8 mouse cellular contexts compared by ENCODE assay signal in the genomic region with DNA sequence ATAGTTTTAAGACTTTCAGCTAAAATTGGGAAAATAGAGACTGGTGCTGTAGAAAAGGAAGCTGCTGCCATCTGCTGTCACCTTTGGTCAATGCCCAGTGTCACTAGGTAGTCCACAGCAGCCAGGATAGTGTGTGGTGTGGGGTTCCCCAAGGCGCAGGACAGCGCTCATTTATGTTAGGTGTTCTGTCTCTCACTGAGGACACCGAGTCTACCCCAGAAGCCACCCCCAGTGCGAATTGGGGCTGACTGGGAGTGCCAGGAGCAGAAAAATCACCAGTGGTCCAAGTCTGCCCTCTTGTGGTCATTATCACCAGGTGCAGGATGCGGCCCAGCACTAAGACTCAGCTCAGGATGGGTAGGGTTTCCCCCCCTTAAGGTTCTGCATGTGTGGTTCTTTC. TPM values are rescaled to one million over a fixed set of nuclear protein-coding genes. Genes with fewer than 3 reads are reported as not detected.
DNase-seq lines count a peak whose midpoint lies in the region; ATAC-seq and TF ChIP-seq lines count a peak whose summit lies in the region.

No protein-coding gene starts in this region.

- peak; percentile 76 to 77 for DNase-seq in B cell, adult 2 months
- DNase-seq in adrenal gland, postnatal 4 days (ENCODE audit: low spot score in 2 of 2) = peak; percentile 18 to 27
- peak; percentile 32 for DNase-seq in liver
- peak; percentile 13 to 40 for DNase-seq in monocyte, adult 2 months (ENCODE audit: low read depth in 1 of 2, low spot score in 2 of 2)
- DNase-seq in spleen, postnatal 10 days (ENCODE audit: low spot score in 2 of 2) = peak; percentile 30 to 60

- no peaks in the 10 kb centered on the region for H3K4me1 ChIP-seq in embryonic fibroblast, embryonic 13.5 days (ENCODE audit: control insufficient read depth, insufficient read depth, low read length)
- H3K4me1 ChIP-seq in heart, embryonic 11.5 days (ENCODE audit: control insufficient read depth, insufficient read depth, low read length) = no peaks in the 10 kb centered on the region
- no peaks in the 10 kb centered on the region for H3K4me1 ChIP-seq in kidney, embryonic 14.5 days (ENCODE audit: control insufficient read depth, insufficient read depth, low read length)

- ATAC-seq in heart, embryonic 11.5 days (replicated peaks; ENCODE audit: insufficient number of reproducible peaks, low FRiP score, low TSS enrichment) = peak; percentile 73; the same call in 1 of the 2 replicates
- ATAC-seq in kidney, embryonic 14.5 days (ENCODE audit: low FRiP score, low TSS enrichment) = peak; percentile 88

- H3K27ac ChIP-seq in embryonic fibroblast, embryonic 13.5 days (ENCODE audit: insufficient read depth, low read length) = no peak overlapping the region
- no peak overlapping the region for H3K27ac ChIP-seq in heart, embryonic 11.5 days (ENCODE audit: low read depth, low read length)
- no peak overlapping the region for H3K27ac ChIP-seq in kidney, embryonic 14.5 days (ENCODE audit: low read depth, low read length)

- no peak overlapping the region for H3K4me3 ChIP-seq in embryonic fibroblast, embryonic 13.5 days (ENCODE audit: insufficient read depth, low read length)
- H3K4me3 ChIP-seq in heart, embryonic 11.5 days (ENCODE audit: low read depth, low read length) = no peak overlapping the region
- no peak overlapping the region for H3K4me3 ChIP-seq in kidney, embryonic 14.5 days (ENCODE audit: low read length)

- H3K9me3 ChIP-seq in heart, embryonic 11.5 days (replicated peaks; ENCODE audit: control insufficient read depth, low read length) = no peaks in the 10 kb centered on the region
- no peaks in the 10 kb centered on the region for H3K9me3 ChIP-seq in kidney, embryonic 14.5 days (ENCODE audit: control insufficient read depth, low read length)

- no peak overlapping the region for H3K9ac ChIP-seq in heart, embryonic 11.5 days (ENCODE audit: low read depth, low read length)
- H3K9ac ChIP-seq in kidney, embryonic 14.5 days (ENCODE audit: low read depth, low read length) = no peak overlapping the region

- H3K36me3 ChIP-seq in heart, embryonic 11.5 days (ENCODE audit: control insufficient read depth, insufficient read depth, low read length) = no peaks in the 10 kb centered on the region
- no peaks in the 10 kb centered on the region for H3K36me3 ChIP-seq in kidney, embryonic 14.5 days (ENCODE audit: control insufficient read depth, insufficient read depth, low read length)

- peak overlapping the region; percentile 47 for H3K4me2 ChIP-seq in heart, embryonic 11.5 days
- no peak overlapping the region for H3K4me2 ChIP-seq in kidney, embryonic 14.5 days (replicated peaks; ENCODE audit: low read depth, low read length)

- 5% methylated on average over 5 of the region's 5 CpGs for WGBS in heart, embryonic 11.5 days (ENCODE audit: insufficient replicate concordance)
- 12% methylated on average over 5 of the region's 5 CpGs for WGBS in kidney, embryonic 14.5 days

- peak; percentile 74 for TF ChIP-seq CTCF in embryonic fibroblast, embryonic 13.5 days (IDR thresholded peaks at IDR 0.05; ENCODE audit: borderline replicate concordance, insufficient read depth, low read length)

- H3K27me3 ChIP-seq in heart, embryonic 11.5 days (ENCODE audit: control insufficient read depth, insufficient read depth, low read length) = no peaks in the 10 kb centered on the region
- H3K27me3 ChIP-seq in kidney, embryonic 14.5 days (ENCODE audit: control insufficient read depth, insufficient read depth, low read length) = no peaks in the 10 kb centered on the region

- no peak for TF ChIP-seq POLR2A in embryonic fibroblast, embryonic 13.5 days (IDR thresholded peaks at IDR 0.05; ENCODE audit: low read depth, low read length)

RNA-seq across cellular contexts. Expression of gene Cst3, which starts 26.8 kb away (rescaled TPM):
- total RNA-seq in adrenal gland, postnatal 4 days (2021) = 100 to 1,000 TPM; 558 to 614 TPM
- 381 and 419 TPM in 2 replicates for polyA plus RNA-seq in embryonic fibroblast, embryonic 13.5 days (2011; ENCODE audit: insufficient read length, low read depth, missing spikeins)
- polyA plus RNA-seq in heart, embryonic 11.5 days (2014; fragmentation: Nextera tagmentation; extraction: Ambion mirVana) = 812 and 876 TPM in 2 replicates
- 391 and 459 TPM in 2 replicates for polyA plus RNA-seq in kidney, embryonic 14.5 days (2014; fragmentation: Nextera tagmentation; extraction: Ambion mirVana)

RNA-seq across cellular contexts. Expression of gene 9230104L09Rik, which starts 37.4 kb away (rescaled TPM):
- total RNA-seq in adrenal gland, postnatal 4 days (2021) = 1 to 10 TPM; 1.6 to 2.0 TPM
- polyA plus RNA-seq in embryonic fibroblast, embryonic 13.5 days (2011; ENCODE audit: insufficient read length, low read depth, missing spikeins) = not detected in 2 replicates
- not detected in 2 replicates for polyA plus RNA-seq in heart, embryonic 11.5 days (2014; fragmentation: Nextera tagmentation; extraction: Ambion mirVana)
- not detected in 2 replicates for polyA plus RNA-seq in kidney, embryonic 14.5 days (2014; fragmentation: Nextera tagmentation; extraction: Ambion mirVana)

Comparison
In these comparisons a context has a peak if more than half of its experiments do, and no peak if none do; other contexts are left out.
1. DNase-seq: peak in every context shown above with its lines; median percentile 76 in B cell, adult 2 months; 45 in spleen, postnatal 10 days; 32 in liver; 26 in monocyte, adult 2 months; 22 in adrenal gland, postnatal 4 days.